Mouse (Mus musculus): ENCODE results near the gene Mylk. TPM values are rescaled to one million over a fixed set of nuclear protein-coding genes. Genes with fewer than 3 reads are reported as not detected.

Gene Mylk
- polyA plus RNA-seq, 1 experiment from 2014 or later, result 4.7 TPM

DNA sequence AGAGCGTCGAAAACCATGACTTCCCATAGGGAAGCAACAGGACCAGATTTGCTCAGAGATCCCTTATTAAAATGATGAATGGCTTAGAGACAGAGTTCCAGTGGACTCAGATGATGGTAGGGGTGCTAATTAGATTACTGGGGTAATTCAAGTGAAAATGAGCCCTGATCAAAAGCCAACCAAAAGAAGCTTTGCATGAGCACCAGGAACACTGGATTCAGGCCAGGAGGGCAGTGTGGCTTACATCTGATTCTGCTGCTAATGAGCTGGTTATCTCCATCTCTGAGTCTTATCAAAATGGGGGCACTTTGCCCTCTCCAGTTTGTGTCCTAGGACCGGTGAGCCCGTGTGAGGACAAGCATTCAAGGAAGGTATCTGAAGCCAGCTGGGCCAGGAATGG lies 23.4 kb downstream of the Mylk start:
- no peaks in the 10 kb centered on the region for H3K27me3 ChIP-seq

DNA sequence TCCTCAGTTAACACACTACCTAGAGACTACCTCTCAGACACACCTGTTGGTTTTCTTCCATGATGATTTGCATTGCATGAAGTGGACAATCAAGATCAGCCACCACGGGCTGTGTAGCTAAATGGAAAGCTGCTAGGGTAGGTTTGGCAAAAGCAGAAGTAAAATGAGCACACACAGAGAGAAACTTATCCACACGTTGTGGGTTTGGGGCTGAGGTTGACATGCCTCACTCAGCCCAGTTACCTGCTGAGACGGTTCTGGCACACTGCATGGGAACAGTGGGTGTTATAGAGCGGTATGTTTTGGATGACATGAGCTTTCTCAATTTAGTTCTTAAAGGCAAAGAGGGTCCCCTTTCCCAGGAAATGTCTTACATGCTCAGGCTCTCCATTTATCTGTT lies 25.1 kb downstream of the Mylk start:
- 0 out of 2 replicates have a peak, but pooled peaks cover 4% of the 10 kb centered on the region for H3K9me3 ChIP-seq
- H3K4me3 ChIP-seq (replicated peaks), result no peak overlapping the region
- no peaks in the 10 kb centered on the region for H3K4me1 ChIP-seq (replicated peaks)
- no peak for ATAC-seq (ENCODE audit: insufficient number of reproducible peaks, insufficient read depth, low FRiP score, low TSS enrichment, low read depth)
- H3K36me3 ChIP-seq, result no peaks in the 10 kb centered on the region
- no peaks in the 10 kb centered on the region for H3K27me3 ChIP-seq
- 91% methylated on average over 4 of the region's 4 CpGs for WGBS
- no peak overlapping the region for H3K9ac ChIP-seq (replicated peaks)
- H3K27ac ChIP-seq, result no peak overlapping the region
- no peak overlapping the region for H3K4me2 ChIP-seq

More for the DNA sequence above, 23.4 kb downstream of the Mylk start:
- Histone ChIP-seq H3K4me3 (replicated peaks) (no peak overlapping the region), H3K4me2 (no peak overlapping the region), H3K9me3 (0 out of 2 replicates have a peak, but pooled peaks cover 4% of the 10 kb centered on the region), H3K9ac (replicated peaks) (no peak overlapping the region), H3K36me3 (no peaks in the 10 kb centered on the region), H3K27ac (no peak overlapping the region), H3K4me1 (replicated peaks) (no peaks in the 10 kb centered on the region)
- WGBS, result 61% methylated on average over 4 of the region's 4 CpGs
- no peak for ATAC-seq (ENCODE audit: insufficient number of reproducible peaks, insufficient read depth, low FRiP score, low TSS enrichment, low read depth)

DNA sequence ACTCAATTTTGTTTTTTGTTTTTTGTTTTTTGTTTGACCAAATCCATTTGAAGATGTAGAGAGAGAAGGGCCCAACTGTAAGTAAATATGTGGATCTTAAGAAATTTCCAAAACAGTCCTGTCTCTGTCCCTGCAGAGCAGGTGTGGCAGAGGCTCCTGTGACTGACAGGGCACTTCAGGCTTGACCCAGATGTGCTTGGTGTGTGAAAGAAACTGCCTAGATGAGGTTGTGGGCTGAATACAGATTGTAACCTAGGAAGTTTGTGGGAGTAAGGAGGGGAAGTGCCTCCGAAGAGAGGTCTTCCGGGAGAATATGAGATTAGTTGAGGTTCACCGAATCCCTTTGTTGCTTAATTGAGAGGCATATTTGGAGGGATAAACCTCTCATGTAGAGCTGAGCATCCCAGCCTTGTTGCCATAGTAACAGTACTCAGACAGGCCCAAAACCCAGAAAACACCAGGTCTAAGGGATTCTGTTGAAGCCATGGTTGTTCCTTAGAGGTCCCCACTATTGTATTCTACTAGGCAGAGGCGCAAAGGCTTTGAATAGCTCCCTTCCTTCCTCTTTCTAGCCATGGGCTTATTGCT lies 27.5 kb downstream of the Mylk start:
- H3K4me2 ChIP-seq, result no peak overlapping the region
- WGBS, result 89% methylated on average over 4 of the region's 4 CpGs
- no peak for ATAC-seq (ENCODE audit: insufficient number of reproducible peaks, insufficient read depth, low FRiP score, low TSS enrichment, low read depth)

DNA sequence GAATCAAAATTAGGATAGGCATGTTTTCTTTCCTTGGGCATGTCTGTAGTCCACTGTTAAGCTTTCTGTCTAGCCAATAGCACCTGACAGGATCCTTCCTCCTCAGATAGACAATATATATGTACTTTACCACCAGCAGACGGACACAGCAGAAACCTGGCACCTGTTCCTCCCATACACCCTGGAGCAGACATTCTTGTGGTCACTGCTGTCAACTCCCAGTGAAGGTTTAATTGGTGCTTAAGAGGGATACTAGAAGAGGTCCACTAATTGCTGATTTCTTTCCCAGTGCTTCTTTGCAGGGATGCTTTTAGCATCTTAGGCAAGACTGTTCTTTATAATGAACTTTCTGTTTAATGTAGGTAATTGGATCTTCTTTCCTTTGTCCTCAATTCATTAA lies 37.4 kb downstream of the Mylk start:
- 39% methylated on average over 1 of the region's 1 CpGs for WGBS
- H3K9me3 ChIP-seq, result no peaks in the 10 kb centered on the region
- no peaks in the 10 kb centered on the region for H3K27me3 ChIP-seq
- no peak overlapping the region for H3K4me3 ChIP-seq (replicated peaks)
- no peak overlapping the region for H3K9ac ChIP-seq (replicated peaks)
- no peak overlapping the region for H3K27ac ChIP-seq
- no peaks in the 10 kb centered on the region for H3K36me3 ChIP-seq
- no peak overlapping the region for H3K4me2 ChIP-seq
- 0 out of 2 replicates have a peak, but pooled peaks cover 6% of the 10 kb centered on the region for H3K4me1 ChIP-seq (replicated peaks)
- ATAC-seq (ENCODE audit: insufficient number of reproducible peaks, insufficient read depth, low FRiP score, low TSS enrichment, low read depth), result no peak

More for the DNA sequence above, 27.5 kb downstream of the Mylk start:
- Histone ChIP-seq H3K9me3 (no peaks in the 10 kb centered on the region), H3K27ac (no peak overlapping the region), H3K36me3 (no peaks in the 10 kb centered on the region), H3K4me1 (replicated peaks) (no peaks in the 10 kb centered on the region), H3K27me3 (no peaks in the 10 kb centered on the region), H3K9ac (replicated peaks) (no peak overlapping the region), H3K4me3 (replicated peaks) (no peak overlapping the region)

- H3K36me3 ChIP-seq, result no peaks in the 10 kb centered on the region
- no peaks in the 10 kb centered on the region for H3K9me3 ChIP-seq
- no peaks in the 10 kb centered on the region for H3K27me3 ChIP-seq
- H3K4me2 ChIP-seq, result no peak overlapping the region
- 91% methylated on average over 5 of the region's 5 CpGs for WGBS
- H3K4me3 ChIP-seq (replicated peaks), result no peak overlapping the region
- no peak for ATAC-seq (ENCODE audit: insufficient number of reproducible peaks, insufficient read depth, low FRiP score, low TSS enrichment, low read depth)
- 0 out of 2 replicates have a peak, but pooled peaks cover 6% of the 10 kb centered on the region for H3K4me1 ChIP-seq (replicated peaks)
- H3K27ac ChIP-seq, result no peak overlapping the region
- H3K9ac ChIP-seq (replicated peaks), result no peak overlapping the region
Observed at GRCm38 (mm10) chr16:34783536-34783935, 38.5 kb downstream of the Mylk start.

DNA sequence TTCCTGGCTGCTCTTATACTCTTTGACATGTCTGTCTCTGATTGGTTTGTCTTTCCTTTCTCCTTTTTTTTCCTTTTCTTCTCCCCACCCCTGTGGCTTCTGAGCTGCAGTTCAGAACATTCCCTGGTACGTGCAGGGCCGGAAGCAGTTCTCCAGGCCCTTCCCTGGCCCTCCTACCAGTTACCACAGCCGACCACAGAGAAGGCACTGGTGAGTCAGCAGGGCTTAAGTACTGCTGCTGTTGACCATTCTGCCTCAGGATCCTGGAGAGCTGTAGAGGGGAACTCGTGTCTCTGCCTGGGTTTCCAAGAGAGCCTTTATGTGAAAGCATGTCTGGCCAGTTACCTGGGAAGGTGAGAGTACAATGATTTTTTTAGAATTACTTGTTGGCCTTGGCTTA lies 39.7 kb downstream of the Mylk start:
- Histone ChIP-seq H3K36me3 (no peaks in the 10 kb centered on the region), H3K27me3 (no peaks in the 10 kb centered on the region), H3K9ac (replicated peaks) (no peak overlapping the region), H3K4me1 (replicated peaks) (0 out of 2 replicates have a peak, but pooled peaks cover 6% of the 10 kb centered on the region), H3K9me3 (no peaks in the 10 kb centered on the region), H3K4me2 (no peak overlapping the region), H3K4me3 (replicated peaks) (no peak overlapping the region), H3K27ac (no peak overlapping the region)
- WGBS, result 60% methylated on average over 4 of the region's 4 CpGs
- no peak for ATAC-seq (ENCODE audit: insufficient number of reproducible peaks, insufficient read depth, low FRiP score, low TSS enrichment, low read depth)

- ATAC-seq (ENCODE audit: insufficient number of reproducible peaks, insufficient read depth, low FRiP score, low TSS enrichment, low read depth), result no peak
- Histone ChIP-seq H3K4me1 (replicated peaks) (peaks cover 6% of the 10 kb centered on the region; the same call in 1 of the 2 replicates), H3K9ac (replicated peaks) (no peak overlapping the region), H3K36me3 (no peaks in the 10 kb centered on the region), H3K4me3 (replicated peaks) (no peak overlapping the region), H3K27ac (no peak overlapping the region), H3K9me3 (no peaks in the 10 kb centered on the region), H3K4me2 (no peak overlapping the region), H3K27me3 (no peaks in the 10 kb centered on the region)
- WGBS, result 42% methylated on average over 1 of the region's 1 CpGs
Observed at GRCm38 (mm10) chr16:34792555-34792954, 47.5 kb downstream of the Mylk start.

DNA sequence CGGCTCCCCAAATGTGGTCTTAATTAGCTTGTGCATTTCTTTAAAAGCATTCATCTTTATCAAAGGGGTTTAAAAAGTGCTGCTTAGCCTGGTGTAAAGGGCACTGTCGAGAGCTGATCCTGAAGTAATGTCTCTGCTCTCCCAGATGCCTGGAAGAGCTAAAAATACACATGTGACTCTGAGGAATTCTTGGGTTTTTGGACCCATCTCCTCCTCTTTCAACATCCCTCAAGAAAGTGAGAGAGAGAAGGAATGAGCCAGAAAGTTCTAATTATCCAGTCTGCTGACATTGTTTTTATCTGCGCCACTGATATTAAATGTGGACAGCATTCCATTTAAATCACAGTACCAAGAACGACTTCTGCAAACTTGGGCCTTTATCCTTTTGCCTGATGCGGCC lies 48.0 kb downstream of the Mylk start:
- Histone ChIP-seq H3K9ac (replicated peaks) (no peak overlapping the region), H3K4me2 (no peak overlapping the region), H3K4me3 (replicated peaks) (no peak overlapping the region), H3K27ac (no peak overlapping the region), H3K36me3 (no peaks in the 10 kb centered on the region), H3K9me3 (no peaks in the 10 kb centered on the region), H3K4me1 (replicated peaks) (peaks cover 6% of the 10 kb centered on the region; the same call in 1 of the 2 replicates), H3K27me3 (no peaks in the 10 kb centered on the region)
- ATAC-seq (ENCODE audit: insufficient number of reproducible peaks, insufficient read depth, low FRiP score, low TSS enrichment, low read depth), result no peak
- 45% methylated on average over 5 of the region's 5 CpGs for WGBS

GRCm38 (mm10) chr16:34801222-34801621 lies 56.2 kb downstream of the Mylk start:
- 83% methylated on average over 5 of the region's 5 CpGs for WGBS
- Histone ChIP-seq H3K4me1 (replicated peaks) (peaks cover 14% of the 10 kb centered on the region), H3K4me2 (no peak overlapping the region), H3K36me3 (no peaks in the 10 kb centered on the region), H3K27me3 (peaks cover 9% of the 10 kb centered on the region; the same call in 1 of the 2 replicates), H3K4me3 (replicated peaks) (no peak overlapping the region), H3K9me3 (no peaks in the 10 kb centered on the region), H3K27ac (no peak overlapping the region), H3K9ac (replicated peaks) (no peak overlapping the region)
- ATAC-seq (ENCODE audit: insufficient number of reproducible peaks, insufficient read depth, low FRiP score, low TSS enrichment, low read depth), result no peak

DNA sequence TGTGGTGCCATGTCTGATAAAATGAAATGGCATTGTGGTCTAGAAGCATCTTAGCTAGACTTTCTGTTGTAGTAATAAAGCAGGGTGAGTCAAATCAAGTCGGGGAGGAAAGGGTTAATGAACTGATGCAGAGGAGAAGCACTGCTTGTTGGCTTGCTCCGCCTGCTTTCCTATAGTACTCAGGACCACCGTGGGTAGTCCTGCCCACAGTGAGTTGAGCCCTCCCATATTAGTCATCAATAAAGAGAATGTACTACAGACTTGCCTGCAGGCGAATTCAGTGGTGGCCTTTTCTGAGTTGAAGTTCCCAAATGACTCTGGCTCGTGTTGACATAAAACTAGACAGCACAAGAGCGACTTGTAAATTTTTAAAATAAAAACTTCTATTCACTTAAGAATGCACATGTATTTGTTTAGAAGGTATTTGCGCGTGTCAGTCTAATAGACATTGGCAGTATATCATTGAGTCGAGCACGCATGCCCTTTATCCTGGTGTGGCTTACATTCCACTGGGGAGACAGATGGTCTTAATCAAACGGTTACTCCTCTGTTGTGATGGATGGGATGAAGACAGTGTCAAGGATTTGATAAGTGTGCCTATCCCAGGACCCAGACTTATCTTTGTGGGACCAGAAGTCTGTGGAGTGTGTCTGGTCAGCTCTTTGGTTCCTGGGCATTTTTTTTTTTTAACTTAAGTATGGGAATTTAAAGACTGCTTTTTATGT lies 59.4 kb downstream of the Mylk start:
- no peaks in the 10 kb centered on the region for H3K9me3 ChIP-seq
- no peak overlapping the region for H3K9ac ChIP-seq (replicated peaks)
- ATAC-seq (ENCODE audit: insufficient number of reproducible peaks, insufficient read depth, low FRiP score, low TSS enrichment, low read depth), result no peak
- no peak overlapping the region for H3K4me3 ChIP-seq (replicated peaks)
- H3K27ac ChIP-seq, result no peak overlapping the region
- no peaks in the 10 kb centered on the region for H3K36me3 ChIP-seq
- peaks cover 29% of the 10 kb centered on the region for H3K4me1 ChIP-seq (replicated peaks)
- WGBS, result 14% methylated on average over 11 of the region's 11 CpGs
- peaks cover 32% of the 10 kb centered on the region for H3K27me3 ChIP-seq
- H3K4me2 ChIP-seq, result no peak overlapping the region

DNA sequence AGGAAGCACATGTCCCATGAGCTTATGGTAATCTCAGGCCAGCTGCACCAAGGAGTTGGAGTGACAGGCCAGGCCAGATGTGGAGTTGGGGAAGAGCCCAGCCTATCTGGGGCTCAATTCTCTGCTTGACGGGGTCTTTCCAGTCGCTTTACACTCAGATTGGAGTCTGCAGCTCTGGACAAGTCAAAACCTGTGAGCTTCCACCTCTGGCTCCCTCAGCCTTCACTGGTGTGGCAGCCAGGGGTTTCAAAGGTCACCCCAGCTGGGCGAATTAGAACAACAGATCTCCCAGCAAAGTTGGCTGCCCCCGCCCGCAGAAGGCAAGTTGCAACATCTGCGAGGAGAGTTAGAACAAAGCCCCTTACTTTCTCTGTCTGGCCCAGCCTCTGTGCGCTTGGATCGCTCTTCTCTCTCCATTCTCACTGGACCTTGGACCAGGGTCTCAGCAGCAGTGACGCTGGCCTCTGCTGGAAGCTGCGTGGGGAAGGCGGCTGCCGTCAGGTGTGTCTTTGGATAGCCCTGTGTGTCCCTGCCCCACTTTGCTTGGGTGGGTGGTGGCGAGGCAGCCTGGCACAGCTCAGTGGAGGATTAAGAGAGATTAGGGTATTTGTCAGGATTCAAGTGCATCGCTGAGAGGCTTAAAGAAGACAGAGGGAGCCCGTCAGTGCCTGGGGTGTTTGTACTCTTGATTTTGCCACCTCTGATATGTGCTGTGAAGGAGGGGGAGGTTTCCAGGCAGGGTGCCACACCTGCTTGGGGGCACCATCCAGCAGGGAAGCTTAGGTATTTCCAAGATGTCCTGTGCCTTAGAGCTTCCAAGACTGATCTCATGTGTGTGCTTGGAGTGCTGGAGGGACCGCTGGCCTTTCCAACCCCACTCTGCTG lies 62.1 kb downstream of the Mylk start:
- 0 out of 2 replicates have a peak, but pooled peaks have one; percentile 26 for ATAC-seq (ENCODE audit: insufficient number of reproducible peaks, insufficient read depth, low FRiP score, low TSS enrichment, low read depth)
- H3K4me3 ChIP-seq (replicated peaks), result no peak overlapping the region
- peaks cover 29% of the 10 kb centered on the region for H3K4me1 ChIP-seq (replicated peaks)
- H3K36me3 ChIP-seq, result no peaks in the 10 kb centered on the region
- no peaks in the 10 kb centered on the region for H3K9me3 ChIP-seq
- WGBS, result 29% methylated on average over 16 of the region's 16 CpGs
- H3K4me2 ChIP-seq, result 0 out of 2 replicates have a peak overlapping the region, but pooled peaks have one; percentile 4
- H3K27me3 ChIP-seq, result peaks cover 32% of the 10 kb centered on the region
- H3K27ac ChIP-seq, result no peak overlapping the region
- no peak overlapping the region for H3K9ac ChIP-seq (replicated peaks)

Measured in limb, embryonic 12.5 days (tissue).